9 mouse cellular contexts compared by ENCODE assay signal in the genomic region with DNA sequence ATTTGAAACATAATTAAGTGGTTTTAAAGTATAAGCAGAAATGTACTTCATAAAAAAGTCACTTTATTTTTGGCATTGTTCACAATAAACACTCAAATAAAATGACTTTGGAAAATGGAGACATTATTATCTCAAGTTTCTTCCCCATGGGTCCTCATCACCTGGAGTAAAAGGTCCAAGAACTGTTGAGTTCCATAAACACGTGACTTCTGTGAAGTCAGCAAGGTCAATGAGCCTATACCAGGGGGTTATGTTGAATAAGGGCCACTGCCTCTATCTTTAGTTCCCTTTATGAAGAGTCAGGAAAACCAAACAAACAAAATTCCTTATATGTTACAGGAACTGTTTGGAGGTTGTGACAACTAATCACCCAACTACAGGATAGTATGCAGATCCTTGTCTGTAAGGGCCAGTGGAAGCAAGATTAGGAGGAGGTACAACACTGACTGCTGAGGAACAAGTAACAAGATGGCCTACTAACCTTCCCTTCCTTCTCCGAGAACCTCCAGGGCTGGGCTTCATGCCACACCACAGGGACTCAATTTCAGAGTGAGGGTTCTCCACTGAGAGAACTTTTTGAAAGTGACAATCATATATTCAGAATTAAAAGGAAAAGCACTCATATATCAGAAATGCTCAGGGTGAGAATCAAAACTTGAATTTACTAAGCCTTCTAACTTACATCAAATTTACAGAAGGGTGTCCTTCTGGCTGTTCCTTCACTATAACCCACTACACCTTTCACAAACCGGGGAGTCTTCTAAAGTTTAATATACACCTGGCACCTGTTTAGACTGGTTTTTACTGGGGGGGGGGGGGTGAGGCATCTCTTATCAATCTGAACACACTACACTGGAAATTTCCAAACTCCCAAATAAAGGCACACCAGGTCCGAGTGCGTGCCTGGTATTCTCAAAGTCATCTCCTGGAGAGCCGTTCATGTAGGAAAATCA.
DNase-seq lines count a peak whose midpoint lies in the region; ATAC-seq and TF ChIP-seq lines count a peak whose summit lies in the region.
"Had no signal": no experiment of that assay in that cellular context is flagged by ENCODE, and none has a peak within 500 bp of the region (broad histone marks: within the 10 kb centered on the region; RNA-seq: fewer than 3 reads in every experiment).

No protein-coding gene starts in this region.

- peak overlapping the region; percentile 87 for H3K4me2 ChIP-seq in limb, embryonic 13.5 days (replicated peaks)

- peak; percentile 20 to 23 for DNase-seq in cerebellum, adult 18-20 months
- no peak for DNase-seq in cerebellum, postnatal 36 days
- DNase-seq in gastrocnemius, postnatal 4 days (ENCODE audit: low spot score in 2 of 2) = no peak
- DNase-seq in adrenal gland, adult 18-20 months (ENCODE audit: low spot score in 2 of 2) = no peak

- no peak for TF ChIP-seq POLR2A in embryonic fibroblast, embryonic 13.5 days (IDR thresholded peaks at IDR 0.05; ENCODE audit: low read depth, low read length)
- TF ChIP-seq POLR2A in small intestine, adult 2 months (IDR thresholded peaks at IDR 0.05; ENCODE audit: low read depth, low read length) = no peak

- no peaks in the 10 kb centered on the region for H3K27me3 ChIP-seq in C2C12 (ENCODE audit: control insufficient read depth, insufficient read depth, insufficient read length)
- no peaks in the 10 kb centered on the region for H3K27me3 ChIP-seq in limb, embryonic 13.5 days
- no peaks in the 10 kb centered on the region for H3K27me3 ChIP-seq in small intestine, adult 2 months (ENCODE audit: control insufficient read depth, insufficient read depth, low read length)
- H3K27me3 ChIP-seq: Patski had no signal

- H3K79me2 ChIP-seq in C2C12 (ENCODE audit: control insufficient read depth, insufficient read depth) = peaks cover 65% of the 10 kb centered on the region

- 41% methylated on average over 6 of the region's 6 CpGs for WGBS in limb, embryonic 13.5 days
- 11% methylated on average over 6 of the region's 6 CpGs for WGBS in small intestine, adult 2 months

- peak overlapping the region; percentile 94 for H3K4me3 ChIP-seq in C2C12 (ENCODE audit: insufficient read depth, poor library complexity, severe bottlenecking)
- peak overlapping the region; percentile 59 for H3K4me3 ChIP-seq in embryonic fibroblast, embryonic 13.5 days (ENCODE audit: insufficient read depth, low read length)
- peak overlapping the region; percentile 85 for H3K4me3 ChIP-seq in limb, embryonic 13.5 days
- peak overlapping the region; percentile 96; the same call in 1 of the 2 replicates for H3K4me3 ChIP-seq in small intestine, adult 2 months (ENCODE audit: low read depth, low read length)

- peaks cover 48% of the 10 kb centered on the region for H3K79me3 ChIP-seq in C2C12 (ENCODE audit: low read depth)

- H3K9me3 ChIP-seq in limb, embryonic 13.5 days = no peaks in the 10 kb centered on the region

- no peak overlapping the region for H3K27ac ChIP-seq in embryonic fibroblast, embryonic 13.5 days (ENCODE audit: insufficient read depth, low read length)
- H3K27ac ChIP-seq in limb, embryonic 13.5 days = no peak overlapping the region
- peak overlapping the region; percentile 76; the same call in 1 of the 2 replicates for H3K27ac ChIP-seq in small intestine, adult 2 months (ENCODE audit: insufficient read depth, low read depth, low read length)

- TF ChIP-seq CTCF in C2C12 (IDR thresholded peaks at IDR 0.05; ENCODE audit: control insufficient read depth, insufficient read depth, insufficient read length) = no peak
- no peak for TF ChIP-seq CTCF in embryonic fibroblast, embryonic 13.5 days (IDR thresholded peaks at IDR 0.05; ENCODE audit: borderline replicate concordance, insufficient read depth, low read length)
- no peak for TF ChIP-seq CTCF in small intestine, adult 2 months (IDR thresholded peaks at IDR 0.05; ENCODE audit: extremely low read depth, insufficient read length, insufficient replicate concordance, low read depth, low read length)

- ATAC-seq in limb, embryonic 13.5 days (ENCODE audit: low FRiP score, low read depth) = no peak

- H3K9ac ChIP-seq in limb, embryonic 13.5 days = peak overlapping the region; percentile 88

- H3K36me3 ChIP-seq in C2C12 (ENCODE audit: control insufficient read depth, insufficient read depth) = no peaks in the 10 kb centered on the region
- no peaks in the 10 kb centered on the region for H3K36me3 ChIP-seq in limb, embryonic 13.5 days
- H3K36me3 ChIP-seq in small intestine, adult 2 months (ENCODE audit: control insufficient read depth, insufficient read depth, low read length) = no peaks in the 10 kb centered on the region

- no peak overlapping the region for H3ac ChIP-seq in C2C12 (ENCODE audit: control insufficient read depth, insufficient read length, low read depth)

- H3K4me1 ChIP-seq in embryonic fibroblast, embryonic 13.5 days (ENCODE audit: control insufficient read depth, insufficient read depth, low read length) = peaks cover 5% of the 10 kb centered on the region
- H3K4me1 ChIP-seq in limb, embryonic 13.5 days = peaks cover 15% of the 10 kb centered on the region
- H3K4me1 ChIP-seq in small intestine, adult 2 months (ENCODE audit: control insufficient read depth, insufficient read depth, insufficient read length, low read length) = no peaks in the 10 kb centered on the region; the same call in 1 of the 2 replicates

TF ChIP-seq in C2C12, 6 proteins besides CTCF, POLR2A, EP300 and RAD21:
- TF ChIP-seq CEBPB (IDR thresholded peaks at IDR 0.05; ENCODE audit: low read depth) (no peak), FOSL1 (IDR thresholded peaks at IDR 0.05; ENCODE audit: insufficient read depth, low read length, poor library complexity, severe bottlenecking) (no peak), MAX (IDR thresholded peaks at IDR 0.05) (no peak), MYOD1 (IDR thresholded peaks at IDR 0.05; ENCODE audit: control insufficient read depth, insufficient read length, low read depth) (no peak), USF1 (IDR thresholded peaks at IDR 0.05; ENCODE audit: low read depth) (no peak), MYOG (IDR thresholded peaks at IDR 0.05; ENCODE audit: control insufficient read depth, extremely low read depth, insufficient read length) (no peak)
TF ChIP-seq in C2C12: peak in this region for 0.

Comparison
In these comparisons a context has a peak if more than half of its experiments do, and no peak if none do; other contexts are left out.
1. DNase-seq: peak in cerebellum, adult 18-20 months (2 of 2); none in cerebellum, postnatal 36 days (0 of 2), gastrocnemius, postnatal 4 days (0 of 2) and adrenal gland, adult 18-20 months (0 of 2).
2. Peak in every context shown above with its lines, with median percentiles within 50 percentile points of each other: H3K4me3 ChIP-seq.